9 mouse cellular contexts compared by ENCODE assay signal in the genomic region with DNA sequence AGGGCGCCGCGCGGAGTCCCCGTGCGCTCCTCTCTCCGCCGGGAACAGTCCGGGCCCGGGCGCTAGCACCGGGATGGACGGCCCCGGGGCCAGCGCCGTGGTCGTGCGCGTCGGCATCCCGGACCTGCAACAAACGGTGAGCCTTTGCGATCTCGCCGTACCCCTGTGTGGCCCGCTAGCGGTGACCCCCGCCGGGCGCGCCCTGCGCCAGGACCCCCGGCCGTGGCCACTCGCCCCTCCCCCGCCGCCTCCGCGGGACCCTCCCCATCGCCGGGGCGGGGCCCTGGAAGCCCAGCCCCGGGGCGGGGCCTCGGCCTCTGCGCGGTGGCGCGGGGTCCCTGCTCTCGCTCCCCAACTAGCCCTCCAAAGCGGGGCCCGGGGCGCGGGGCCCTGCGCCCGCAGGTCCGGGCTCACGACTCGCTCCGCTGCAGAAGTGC. TPM values are rescaled to one million over a fixed set of nuclear protein-coding genes. Genes with fewer than 3 reads are reported as not detected.
DNase-seq lines count a peak whose midpoint lies in the region; ATAC-seq and TF ChIP-seq lines count a peak whose summit lies in the region.
"Had no signal": no experiment of that assay in that cellular context is flagged by ENCODE, and none has a peak within 500 bp of the region (broad histone marks: within the 10 kb centered on the region; RNA-seq: fewer than 3 reads in every experiment).

No protein-coding gene starts in this region.

- H3K9me3 ChIP-seq in embryonic facial prominence, embryonic 13.5 days, result peaks cover 3% of the 10 kb centered on the region
- no peaks in the 10 kb centered on the region for H3K9me3 ChIP-seq in hindbrain, embryonic 11.5 days (ENCODE audit: control insufficient read depth, low read length)
- H3K9me3 ChIP-seq in limb, embryonic 14.5 days (ENCODE audit: control insufficient read depth, low read length), result no peaks in the 10 kb centered on the region
- H3K9me3 ChIP-seq in neural tube, embryonic 12.5 days, result no peaks in the 10 kb centered on the region

- H3K36me3 ChIP-seq in embryonic facial prominence, embryonic 13.5 days, result peaks cover 19% of the 10 kb centered on the region
- no peaks in the 10 kb centered on the region for H3K36me3 ChIP-seq in hindbrain, embryonic 11.5 days (ENCODE audit: control insufficient read depth, insufficient read depth, low read length)
- H3K36me3 ChIP-seq in limb, embryonic 14.5 days (ENCODE audit: control insufficient read depth, insufficient read depth, low read length), result peaks cover 12% of the 10 kb centered on the region; the same call in 1 of the 2 replicates
- H3K36me3 ChIP-seq in neural tube, embryonic 12.5 days, result peaks cover 10% of the 10 kb centered on the region

- H3K4me1 ChIP-seq in embryonic facial prominence, embryonic 13.5 days, result peaks cover 24% of the 10 kb centered on the region
- H3K4me1 ChIP-seq in hindbrain, embryonic 11.5 days (replicated peaks; ENCODE audit: control insufficient read depth, insufficient read depth, low read length), result peaks cover 4% of the 10 kb centered on the region; the same call in 1 of the 2 replicates
- H3K4me1 ChIP-seq in limb, embryonic 14.5 days (ENCODE audit: control insufficient read depth, insufficient read depth, low read length), result no peaks in the 10 kb centered on the region
- peaks cover 19% of the 10 kb centered on the region for H3K4me1 ChIP-seq in neural tube, embryonic 12.5 days

- H3K27me3 ChIP-seq in embryonic facial prominence, embryonic 13.5 days, result peaks cover 52% of the 10 kb centered on the region
- peaks cover 11% of the 10 kb centered on the region; the same call in 1 of the 2 replicates for H3K27me3 ChIP-seq in hindbrain, embryonic 11.5 days (ENCODE audit: control insufficient read depth, insufficient read depth, low read length)
- H3K27me3 ChIP-seq in limb, embryonic 14.5 days (ENCODE audit: control insufficient read depth, insufficient read depth, low read length), result peaks cover 5% of the 10 kb centered on the region; the same call in 1 of the 2 replicates
- peaks cover 11% of the 10 kb centered on the region for H3K27me3 ChIP-seq in neural tube, embryonic 12.5 days (replicated peaks)

- peak; percentile 72; the same call in 1 of the 2 replicates for TF ChIP-seq POLR2A in limb, embryonic 14.5 days (IDR thresholded peaks at IDR 0.05; ENCODE audit: borderline replicate concordance, extremely low read depth, insufficient read depth, insufficient read length)

- ATAC-seq in embryonic facial prominence, embryonic 13.5 days (ENCODE audit: insufficient number of reproducible peaks, insufficient read depth, low FRiP score, low TSS enrichment, low read depth), result peak; percentile 64
- ATAC-seq in hindbrain, embryonic 11.5 days (ENCODE audit: low FRiP score), result peak; percentile 80
- ATAC-seq in limb, embryonic 14.5 days (ENCODE audit: low FRiP score, low read depth), result peak; percentile 82
- peak; percentile 76 for ATAC-seq in neural tube, embryonic 12.5 days (ENCODE audit: low FRiP score, low read depth)

- peak overlapping the region; percentile 82 for H3K9ac ChIP-seq in embryonic facial prominence, embryonic 13.5 days
- peak overlapping the region; percentile 79 for H3K9ac ChIP-seq in hindbrain, embryonic 11.5 days (ENCODE audit: low read depth, low read length)
- H3K9ac ChIP-seq in limb, embryonic 14.5 days (ENCODE audit: low read depth, low read length, severe bottlenecking), result peak overlapping the region; percentile 86
- peak overlapping the region; percentile 94 for H3K9ac ChIP-seq in neural tube, embryonic 12.5 days

- intact Hi-C loops in gastrocnemius, postnatal 36 days (cut with DNase I), result no loop called here

- H3K4me2 ChIP-seq in embryonic facial prominence, embryonic 13.5 days, result peak overlapping the region; percentile 94
- H3K4me2 ChIP-seq in hindbrain, embryonic 11.5 days (replicated peaks; ENCODE audit: low read depth, low read length), result peak overlapping the region; percentile 86
- H3K4me2 ChIP-seq in limb, embryonic 14.5 days (replicated peaks; ENCODE audit: low read depth, low read length, severe bottlenecking), result peak overlapping the region; percentile 93
- H3K4me2 ChIP-seq in neural tube, embryonic 12.5 days (replicated peaks), result peak overlapping the region; percentile 92

- DNase-seq in gastrocnemius, postnatal 10 days, result peak; percentile 58
- DNase-seq in gastrocnemius, postnatal 36 days, result no peak
- DNase-seq in adrenal gland, adult 2 months, result peak; percentile 64
- DNase-seq in hindbrain, embryonic 11.5 days (ENCODE audit: low spot score), result peak; percentile 91
- peak; percentile 75 for DNase-seq in limb, embryonic 14.5 days (ENCODE audit: low spot score)
- DNase-seq in T-cell, adult 2 months (ENCODE audit: low spot score), result no peak

- H3K27ac ChIP-seq in embryonic facial prominence, embryonic 13.5 days, result peak overlapping the region; percentile 74
- H3K27ac ChIP-seq in hindbrain, embryonic 11.5 days (ENCODE audit: low read depth, low read length), result peak overlapping the region; percentile 74
- H3K27ac ChIP-seq in limb, embryonic 14.5 days (replicated peaks; ENCODE audit: low read depth, low read length), result peak overlapping the region; percentile 74
- 0 out of 2 replicates have a peak overlapping the region, but pooled peaks have one; percentile 26 for H3K27ac ChIP-seq in neural tube, embryonic 12.5 days

- under 1% methylated on average over 42 of the region's 60 CpGs for WGBS in embryonic facial prominence, embryonic 13.5 days
- 4% methylated on average over 31 of the region's 60 CpGs for WGBS in hindbrain, embryonic 11.5 days
- WGBS in limb, embryonic 14.5 days, result 2% methylated on average over 30 of the region's 60 CpGs
- under 1% methylated on average over 55 of the region's 60 CpGs for WGBS in neural tube, embryonic 12.5 days

- H3K4me3 ChIP-seq in embryonic facial prominence, embryonic 13.5 days, result peak overlapping the region; percentile 73
- peak overlapping the region; percentile 82 for H3K4me3 ChIP-seq in hindbrain, embryonic 11.5 days (ENCODE audit: low read depth, low read length)
- peak overlapping the region; percentile 83 for H3K4me3 ChIP-seq in limb, embryonic 14.5 days (replicated peaks; ENCODE audit: low read length)
- peak overlapping the region; percentile 82 for H3K4me3 ChIP-seq in neural tube, embryonic 12.5 days

RNA-seq across cellular contexts. Expression of a gene that starts 0.4 kb away (rescaled TPM):
- 10 to 100 TPM; 24.8 to 36.1 TPM for total RNA-seq in gastrocnemius, postnatal 10 days (2021)
- total RNA-seq in gastrocnemius, postnatal 36 days (2021), result 10 to 100 TPM; 14.4 to 15.5 TPM
- 10 to 100 TPM; 32.7 to 36.9 TPM for total RNA-seq in adrenal gland, adult 2 months (2021)
- polyA plus RNA-seq in adrenal gland, adult 2 months (2012; rRNA removed), result 50.9 and 64.1 TPM in 2 replicates
- 2.2 and 2.9 TPM in 2 replicates for polyA plus RNA-seq in embryonic facial prominence, embryonic 13.5 days (2015; fragmentation: Nextera tagmentation; extraction: Ambion mirVana)
- 2.8 and 3.5 TPM in 2 replicates for polyA plus RNA-seq in hindbrain, embryonic 11.5 days (2014; fragmentation: Nextera tagmentation; extraction: Ambion mirVana)
- 18.4 and 25.1 TPM in 2 replicates for polyA plus RNA-seq in limb, embryonic 14.5 days (2012; rRNA removed)
- 2.4 and 2.7 TPM in 2 replicates for polyA plus RNA-seq in limb, embryonic 14.5 days (2014; fragmentation: Nextera tagmentation; extraction: Ambion mirVana)
- 4.8 and 7.1 TPM in 2 replicates for polyA plus RNA-seq in neural tube, embryonic 12.5 days (2016; fragmentation: Nextera tagmentation; extraction: Ambion mirVana)
- total RNA-seq: CH12.LX had no signal

RNA-seq across cellular contexts. Expression of a gene that starts 22.6 kb away (rescaled TPM):
- total RNA-seq in gastrocnemius, postnatal 10 days (2021), result 10 to 100 TPM in 1 of 2 experiments, 1 to 10 TPM in 1; 6.5 to 11.0 TPM
- total RNA-seq in gastrocnemius, postnatal 36 days (2021), result 1 to 10 TPM; 3.0 to 3.8 TPM
- total RNA-seq in adrenal gland, adult 2 months (2021), result 10 to 100 TPM; 16.6 to 24.5 TPM
- 57.6 and 67.8 TPM in 2 replicates for polyA plus RNA-seq in adrenal gland, adult 2 months (2012; rRNA removed)
- polyA plus RNA-seq in embryonic facial prominence, embryonic 13.5 days (2015; fragmentation: Nextera tagmentation; extraction: Ambion mirVana), result 20.8 and 22.9 TPM in 2 replicates
- 10.0 and 10.4 TPM in 2 replicates for polyA plus RNA-seq in hindbrain, embryonic 11.5 days (2014; fragmentation: Nextera tagmentation; extraction: Ambion mirVana)
- polyA plus RNA-seq in limb, embryonic 14.5 days (2012; rRNA removed), result 30.7 and 38.5 TPM in 2 replicates
- 18.3 and 21.7 TPM in 2 replicates for polyA plus RNA-seq in limb, embryonic 14.5 days (2014; fragmentation: Nextera tagmentation; extraction: Ambion mirVana)
- polyA plus RNA-seq in neural tube, embryonic 12.5 days (2016; fragmentation: Nextera tagmentation; extraction: Ambion mirVana), result 15.4 and 15.6 TPM in 2 replicates

RNA-seq across cellular contexts. Expression of a gene that starts 46.1 kb away (rescaled TPM):
- under 1 TPM; 0.23 to 0.26 TPM for total RNA-seq in gastrocnemius, postnatal 10 days (2021)
- total RNA-seq in gastrocnemius, postnatal 36 days (2021), result under 1 TPM; 0.28 to 0.30 TPM
- 10 to 100 TPM in 1 of 2 experiments, 1 to 10 TPM in 1; 8.7 to 10.5 TPM for total RNA-seq in adrenal gland, adult 2 months (2021)
- polyA plus RNA-seq in adrenal gland, adult 2 months (2012; rRNA removed), result 4.4 and 7.1 TPM in 2 replicates
- polyA plus RNA-seq in embryonic facial prominence, embryonic 13.5 days (2015; fragmentation: Nextera tagmentation; extraction: Ambion mirVana), result 2.8 and 5.4 TPM in 2 replicates
- polyA plus RNA-seq in hindbrain, embryonic 11.5 days (2014; fragmentation: Nextera tagmentation; extraction: Ambion mirVana), result 22.4 and 24.1 TPM in 2 replicates
- polyA plus RNA-seq in limb, embryonic 14.5 days (2012; rRNA removed), result 2.5 and 2.6 TPM in 2 replicates
- 0.99 and 1.5 TPM in 2 replicates for polyA plus RNA-seq in limb, embryonic 14.5 days (2014; fragmentation: Nextera tagmentation; extraction: Ambion mirVana)
- polyA plus RNA-seq in neural tube, embryonic 12.5 days (2016; fragmentation: Nextera tagmentation; extraction: Ambion mirVana), result 61.7 and 62.5 TPM in 2 replicates

Comparison
In these comparisons a context has a peak if more than half of its experiments do, and no peak if none do; other contexts are left out.
1. DNase-seq: peak in gastrocnemius, postnatal 10 days (single experiment), adrenal gland, adult 2 months (single experiment), hindbrain, embryonic 11.5 days (single experiment) and limb, embryonic 14.5 days (single experiment); none in gastrocnemius, postnatal 36 days (0 of 2) and T-cell, adult 2 months (single experiment).
2. Peak in every context shown above with its lines, with median percentiles within 50 percentile points of each other: ATAC-seq, H3K27ac ChIP-seq, H3K4me2 ChIP-seq, H3K4me3 ChIP-seq and H3K9ac ChIP-seq.